Mouse (Mus musculus) liver, embryonic 11.5 days (tissue): Measurements from ENCODE around the gene Akip1. TPM values are rescaled to one million over a fixed set of nuclear protein-coding genes. Genes with fewer than 3 reads are reported as not detected.

Experiments used
- ATAC-seq: fragments of 200-750 bp; cut with Nextera tagmentation; replicated peaks from 2 replicates; pipeline ENCODE4 v1.8.0; 2017; ENCODE audit warnings: moderate number of reproducible peaks, mild to moderate bottlenecking, moderate TSS enrichment, moderate library complexity; ENCODE audit not compliant: low FRiP score
- DNase-seq: peaks from one replicate; pipeline ENCODE4 v3.0.0-alpha.2; 2017; ENCODE audit warnings: low spot score
- H3K27ac ChIP-seq: fragments of 300-500 bp; sonication (generic); 2 replicates; pipeline ENCODE4 v1.5.1; 2014; ENCODE audit warnings: mild to moderate bottlenecking, low read depth, low read length, control low read depth
- H3K27me3 ChIP-seq: fragments of 300-500 bp; sonication (generic); replicated peaks from 2 replicates; pipeline ENCODE4 v1.6.1; 2014; ENCODE audit warnings: low read length, mixed read lengths; ENCODE audit not compliant: control insufficient read depth, insufficient read depth
- H3K36me3 ChIP-seq: fragments of 300-500 bp; sonication (generic); 2 replicates; pipeline ENCODE4 v1.6.1; 2014; ENCODE audit warnings: mild to moderate bottlenecking, low read length, moderate library complexity, mixed read lengths; ENCODE audit not compliant: control insufficient read depth, insufficient read depth
- H3K4me1 ChIP-seq: fragments of 300-500 bp; sonication (generic); replicated peaks from 2 replicates; pipeline ENCODE4 v1.6.1; 2014; ENCODE audit warnings: low read length, mixed read lengths; ENCODE audit not compliant: control insufficient read depth, insufficient read depth
- H3K4me2 ChIP-seq: fragments of 300-500 bp; sonication (generic); 2 replicates; pipeline ENCODE4 v1.6.1; 2014; ENCODE audit warnings: mild to moderate bottlenecking, control low read depth, moderate library complexity
- H3K4me3 ChIP-seq: fragments of 300-500 bp; sonication (generic); 2 replicates; pipeline ENCODE4 v1.5.1; 2014; ENCODE audit warnings: low read depth, low read length, control low read depth
- H3K9ac ChIP-seq: fragments of 300-500 bp; sonication (generic); 2 replicates; pipeline ENCODE4 v1.6.1; 2014; ENCODE audit warnings: low read depth, low read length, control low read depth
- H3K9me3 ChIP-seq: fragments of 300-500 bp; sonication (generic); 2 replicates; pipeline ENCODE4 v1.6.1; 2016; ENCODE audit warnings: low read length, inconsistent platforms, mixed read lengths; ENCODE audit not compliant: control insufficient read depth
- WGBS: fragments of 180-500 bp; shearing (Covaris S2); extraction: QIAGEN DNeasy Blood & Tissue Kit; methylation state at CpG from one replicate; pipeline ENCODE4 v1.1.7; 2014; 5-methylcytosine and 5-hydroxymethylcytosine counted together
- polyA plus RNA-seq: library from polyadenylated mRNA; unstranded; fragments of >200 nt; fragmentation: Nextera tagmentation; extraction: Ambion mirVana; gene quantifications from 2 replicates; pipeline ENCODE4 v1.2.1, GENCODE M21; 2014

Akip1 gene
- polyA plus RNA-seq, 1 experiment from 2014 or later, result 54.9 TPM

DNA sequence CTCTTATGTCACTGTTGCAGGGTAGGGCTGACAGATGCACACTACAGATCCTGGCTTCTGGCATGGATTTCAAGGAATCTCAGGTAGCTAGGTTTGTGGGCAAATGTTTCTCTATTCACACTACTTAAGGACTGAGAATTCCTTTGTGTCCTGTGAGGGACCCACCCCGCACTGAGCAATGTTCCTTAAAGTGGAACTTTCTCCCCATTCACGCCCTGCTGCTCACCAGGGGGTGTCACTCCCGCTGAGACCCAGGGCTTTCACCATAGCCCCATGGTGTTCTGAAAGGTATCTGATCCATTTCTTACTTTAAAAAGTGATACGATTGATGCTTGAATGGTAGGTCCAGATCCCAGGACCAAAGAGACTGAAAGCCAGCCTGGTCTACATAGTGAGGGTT lies 769 bp upstream of the Akip1 start:
- WGBS, result 54% methylated on average over 4 of the region's 4 CpGs
- H3K4me1 ChIP-seq, result peaks cover 3% of the 10 kb centered on the region
- ATAC-seq (no peak), DNase-seq (no peak)
- no peak overlapping the region for H3K27ac ChIP-seq
- H3K4me2 ChIP-seq, result peak overlapping the region; percentile 73
- no peaks in the 10 kb centered on the region for H3K9me3 ChIP-seq
- H3K27me3 ChIP-seq, result no peaks in the 10 kb centered on the region
- H3K36me3 ChIP-seq, result no peaks in the 10 kb centered on the region; the same call in 1 of the 2 replicates
- H3K4me3 ChIP-seq, result no peak overlapping the region
- H3K9ac ChIP-seq, result peak overlapping the region; percentile 60; the same call in 1 of the 2 replicates

DNA sequence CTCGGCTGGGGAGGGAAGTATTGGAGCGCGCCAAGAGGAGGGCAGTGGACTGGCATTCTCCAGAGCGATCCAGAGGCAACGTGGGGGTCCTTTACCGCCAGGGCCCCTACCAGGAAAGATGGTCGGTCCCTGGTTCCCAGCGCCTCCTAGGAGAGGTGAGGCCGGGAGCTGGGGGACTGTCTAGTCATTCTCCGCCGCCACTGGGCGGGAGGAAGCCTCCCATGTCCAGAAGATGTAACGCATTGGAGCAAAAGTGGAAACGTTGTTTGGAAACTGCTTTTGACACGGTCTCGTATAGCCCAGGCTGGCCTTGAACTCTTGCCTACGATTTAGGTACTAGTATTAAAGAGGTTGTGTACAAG lies 507 bp downstream of the Akip1 start:
- DNase-seq (no peak), ATAC-seq (no peak)
- H3K27ac ChIP-seq, result peak overlapping the region; percentile 69
- peak overlapping the region; percentile 73 for H3K4me2 ChIP-seq
- H3K36me3 ChIP-seq, result no peaks in the 10 kb centered on the region; the same call in 1 of the 2 replicates
- 2% methylated on average over 15 of the region's 17 CpGs for WGBS
- H3K9me3 ChIP-seq, result no peaks in the 10 kb centered on the region
- peaks cover 3% of the 10 kb centered on the region for H3K4me1 ChIP-seq
- peak overlapping the region; percentile 81 for H3K9ac ChIP-seq
- peak overlapping the region; percentile 73 for H3K4me3 ChIP-seq
- no peaks in the 10 kb centered on the region for H3K27me3 ChIP-seq

GRCm38 (mm10) chr7:109704461-109704860 lies 971 bp downstream of the Akip1 start:
- Histone ChIP-seq H3K27me3 (no peaks in the 10 kb centered on the region), H3K4me2 (peak overlapping the region; percentile 73), H3K36me3 (no peaks in the 10 kb centered on the region; the same call in 1 of the 2 replicates), H3K9ac (peak overlapping the region; percentile 81), H3K9me3 (no peaks in the 10 kb centered on the region), H3K4me3 (peak overlapping the region; percentile 73), H3K27ac (no peak overlapping the region), H3K4me1 (peaks cover 3% of the 10 kb centered on the region)
- ATAC-seq (no peak), DNase-seq (no peak)
- WGBS, result 45% methylated on average over 3 of the region's 3 CpGs

- H3K4me1 ChIP-seq, result peaks cover 3% of the 10 kb centered on the region
- H3K9me3 ChIP-seq, result no peaks in the 10 kb centered on the region
- H3K4me2 ChIP-seq, result no peak overlapping the region
- H3K27me3 ChIP-seq, result no peaks in the 10 kb centered on the region
- no peak for ATAC-seq
- H3K36me3 ChIP-seq, result peaks cover 3% of the 10 kb centered on the region; the same call in 1 of the 2 replicates
- H3K4me3 ChIP-seq, result no peak overlapping the region
- no peak for DNase-seq
- no peak overlapping the region for H3K27ac ChIP-seq
- 41% methylated on average over 4 of the region's 4 CpGs for WGBS
- H3K9ac ChIP-seq, result no peak overlapping the region
These were observed 3.7 kb downstream of the Akip1 start for GRCm38 (mm10) chr7:109707023-109707785.

DNA sequence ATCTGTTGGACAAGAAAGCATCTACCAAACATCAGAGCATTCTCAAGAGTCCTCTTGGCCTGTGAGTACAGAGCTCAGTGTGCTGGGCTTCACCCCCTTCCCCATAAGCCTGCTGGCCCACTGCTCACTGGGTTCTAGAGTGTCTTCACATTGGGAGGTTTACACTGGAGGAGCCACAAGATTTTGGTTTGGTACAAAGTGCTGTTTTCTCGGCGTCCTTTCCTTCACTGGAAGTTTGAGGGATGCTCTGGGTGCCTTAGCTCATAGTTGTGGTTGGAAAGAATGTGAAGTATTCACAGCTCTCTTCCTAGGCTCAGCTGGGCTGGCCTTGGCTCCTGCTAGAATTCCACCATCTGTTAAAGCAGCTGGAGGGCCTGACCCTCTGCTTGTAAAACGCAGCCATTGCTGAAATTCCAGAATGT lies 5.5 kb downstream of the Akip1 start:
- ATAC-seq (no peak), DNase-seq (no peak)
- Histone ChIP-seq H3K36me3 (peaks cover 3% of the 10 kb centered on the region; the same call in 1 of the 2 replicates), H3K9ac (no peak overlapping the region), H3K9me3 (no peaks in the 10 kb centered on the region), H3K4me3 (no peak overlapping the region), H3K4me1 (no peaks in the 10 kb centered on the region), H3K27me3 (no peaks in the 10 kb centered on the region), H3K27ac (no peak overlapping the region), H3K4me2 (no peak overlapping the region)
- WGBS, result 53% methylated on average over 3 of the region's 3 CpGs

GRCm38 (mm10) chr7:109710069-109710468 lies 6.6 kb downstream of the Akip1 start:
- Histone ChIP-seq H3K9ac (no peak overlapping the region), H3K4me3 (no peak overlapping the region), H3K27ac (no peak overlapping the region), H3K9me3 (no peaks in the 10 kb centered on the region), H3K27me3 (no peaks in the 10 kb centered on the region), H3K4me1 (no peaks in the 10 kb centered on the region), H3K36me3 (peaks cover 3% of the 10 kb centered on the region; the same call in 1 of the 2 replicates), H3K4me2 (no peak overlapping the region)
- no peak for DNase-seq
- no peak for ATAC-seq
- 69% methylated on average over 1 of the region's 1 CpGs for WGBS

DNA sequence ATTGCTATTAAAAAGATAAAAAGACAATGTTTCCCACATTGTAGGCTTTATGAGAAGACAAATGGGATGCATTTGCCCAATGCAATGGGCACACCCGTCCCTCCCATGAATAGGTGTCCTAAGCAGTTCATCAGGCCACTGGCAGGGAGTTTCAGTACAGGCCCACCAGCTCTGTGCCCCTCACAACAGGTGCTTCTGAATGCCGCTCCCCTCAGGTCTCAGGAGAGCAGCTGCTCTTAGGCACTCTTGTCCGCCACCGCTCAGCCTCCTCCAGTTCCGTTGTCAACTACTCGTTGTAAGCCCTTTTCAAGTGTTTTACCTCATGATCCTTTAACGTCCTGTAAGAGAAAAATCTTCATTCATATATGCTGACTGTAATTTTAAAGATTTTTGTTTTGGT lies 8.7 kb downstream of the Akip1 start:
- WGBS, result 94% methylated on average over 7 of the region's 7 CpGs
- ATAC-seq (no peak), DNase-seq (no peak)
- no peak overlapping the region for H3K27ac ChIP-seq
- H3K27me3 ChIP-seq, result no peaks in the 10 kb centered on the region
- H3K36me3 ChIP-seq, result peaks cover 3% of the 10 kb centered on the region; the same call in 1 of the 2 replicates
- no peak overlapping the region for H3K4me2 ChIP-seq
- no peaks in the 10 kb centered on the region for H3K4me1 ChIP-seq
- no peak overlapping the region for H3K9ac ChIP-seq
- no peaks in the 10 kb centered on the region for H3K9me3 ChIP-seq
- no peak overlapping the region for H3K4me3 ChIP-seq

DNA sequence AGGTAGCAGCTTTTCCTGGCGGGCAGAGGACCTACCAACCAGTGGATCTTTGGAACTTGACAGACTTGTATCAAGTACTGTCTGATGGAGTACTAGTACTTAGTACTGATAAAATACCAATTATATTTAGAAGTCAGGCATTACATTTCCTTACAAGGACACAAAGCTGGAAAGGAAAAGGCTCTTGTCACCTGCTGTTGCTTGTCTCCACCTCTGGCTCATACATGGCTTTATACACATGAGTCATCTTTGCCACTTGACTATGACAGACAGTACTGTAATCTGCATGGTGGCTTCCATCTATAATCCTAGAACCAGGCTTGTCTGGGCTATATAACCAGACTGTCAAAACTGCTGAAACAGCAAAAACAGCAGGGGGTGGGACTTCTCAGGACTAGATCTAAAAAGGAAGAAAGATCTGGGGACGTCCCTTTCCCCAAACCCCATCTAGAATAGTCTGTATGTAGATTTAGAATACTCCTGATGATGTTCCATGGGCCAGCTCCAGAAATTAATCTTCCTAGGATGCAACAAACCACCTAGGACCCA lies 10.0 kb downstream of the Akip1 start:
- H3K27ac ChIP-seq, result no peak overlapping the region
- ATAC-seq (no peak), DNase-seq (no peak)
- peaks cover 3% of the 10 kb centered on the region; the same call in 1 of the 2 replicates for H3K36me3 ChIP-seq
- H3K4me3 ChIP-seq, result no peak overlapping the region
- no peaks in the 10 kb centered on the region for H3K4me1 ChIP-seq
- H3K9ac ChIP-seq, result no peak overlapping the region
- H3K27me3 ChIP-seq, result no peaks in the 10 kb centered on the region
- no peaks in the 10 kb centered on the region for H3K9me3 ChIP-seq
- H3K4me2 ChIP-seq, result no peak overlapping the region
- 84% methylated on average over 2 of the region's 2 CpGs for WGBS

GRCm38 (mm10) chr7:109719286-109719685 lies 15.8 kb downstream of the Akip1 start:
- ATAC-seq (no peak), DNase-seq (no peak)
- H3K27me3 ChIP-seq, result no peaks in the 10 kb centered on the region
- no peak overlapping the region for H3K4me2 ChIP-seq
- no peak overlapping the region for H3K4me3 ChIP-seq
- no peaks in the 10 kb centered on the region for H3K36me3 ChIP-seq
- 0 out of 2 replicates have a peak, but pooled peaks cover 3% of the 10 kb centered on the region for H3K9me3 ChIP-seq
- H3K9ac ChIP-seq, result no peak overlapping the region
- no peak overlapping the region for H3K27ac ChIP-seq
- 64% methylated on average over 9 of the region's 9 CpGs for WGBS
- H3K4me1 ChIP-seq, result no peaks in the 10 kb centered on the region
